Mouse (Mus musculus): ENCODE results near the gene Tiam1.

DNA sequence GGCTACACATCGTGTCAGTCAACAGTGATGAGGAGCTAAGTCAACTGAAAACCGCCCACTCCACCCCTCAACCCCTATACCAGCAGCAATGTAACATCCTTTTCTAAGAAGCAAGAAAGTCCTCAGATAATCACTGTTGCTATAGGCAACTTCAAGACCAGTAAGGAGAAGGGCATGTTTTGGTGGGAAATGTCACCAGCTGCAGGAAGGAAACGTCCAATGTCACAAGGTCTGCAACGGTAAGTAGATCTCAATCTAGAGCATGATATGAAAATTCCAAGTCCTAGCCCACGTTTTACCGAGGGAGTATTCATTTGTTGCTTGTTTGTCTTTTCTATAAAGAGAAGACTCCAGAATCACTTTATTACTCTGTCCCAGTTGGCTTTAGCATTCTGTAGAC lies 95.7 kb downstream of the Tiam1 start:
- TF ChIP-seq EP300 (IDR thresholded peaks at IDR 0.05; ENCODE audit: low read depth) (no peak), CTCF (IDR thresholded peaks at IDR 0.05; ENCODE audit: low read depth) (no peak)

Measured in liver, embryonic 14.5 days (tissue).